Mouse (Mus musculus) limb, embryonic 10.5 days (tissue): ENCODE results near the gene Ube3c. TPM values are rescaled to one million over a fixed set of nuclear protein-coding genes. Genes with fewer than 3 reads are reported as not detected.

ENCODE experiments used
- DNase-seq: peaks from one replicate; pipeline ENCODE4 v3.0.0-alpha.2; 2017; ENCODE audit warnings: low spot score
- H3K27ac ChIP-seq: fragments of 300-500 bp; sonication (generic); 2 replicates; pipeline ENCODE4 v1.5.1; 2016; ENCODE audit warnings: mild to moderate bottlenecking
- H3K27me3 ChIP-seq: fragments of 300-500 bp; sonication (generic); 2 replicates; pipeline ENCODE4 v1.6.1; 2016; ENCODE audit warnings: low read depth, mild to moderate bottlenecking; ENCODE audit not compliant: poor library complexity, severe bottlenecking
- H3K36me3 ChIP-seq: fragments of 300-500 bp; sonication (generic); 2 replicates; pipeline ENCODE4 v1.6.1; 2016; ENCODE audit warnings: mild to moderate bottlenecking, moderate library complexity
- H3K4me1 ChIP-seq: fragments of 300-500 bp; sonication (generic); 2 replicates; pipeline ENCODE4 v1.6.1; 2016
- H3K4me3 ChIP-seq: fragments of 300-500 bp; sonication (generic); 2 replicates; pipeline ENCODE4 v1.5.1; 2016; ENCODE audit warnings: mild to moderate bottlenecking, moderate library complexity
- H3K9me3 ChIP-seq: fragments of 300-500 bp; sonication (generic); replicated peaks from 2 replicates; pipeline ENCODE4 v1.6.1; 2016; ENCODE audit warnings: mild to moderate bottlenecking
- WGBS: fragments of 180-500 bp; shearing (Covaris S2); methylation state at CpG from one replicate; pipeline ENCODE4 v1.1.7; 2016; 5-methylcytosine and 5-hydroxymethylcytosine counted together
- polyA plus RNA-seq: library from polyadenylated mRNA; unstranded; fragments of >200 nt; fragmentation: Nextera tagmentation; extraction: Ambion mirVana; gene quantifications from 2 replicates; pipeline ENCODE4 v1.2.1, GENCODE M21; 2016

Ube3c gene
- polyA plus RNA-seq, 1 experiment from 2014 or later, result 32.5 TPM

DNA sequence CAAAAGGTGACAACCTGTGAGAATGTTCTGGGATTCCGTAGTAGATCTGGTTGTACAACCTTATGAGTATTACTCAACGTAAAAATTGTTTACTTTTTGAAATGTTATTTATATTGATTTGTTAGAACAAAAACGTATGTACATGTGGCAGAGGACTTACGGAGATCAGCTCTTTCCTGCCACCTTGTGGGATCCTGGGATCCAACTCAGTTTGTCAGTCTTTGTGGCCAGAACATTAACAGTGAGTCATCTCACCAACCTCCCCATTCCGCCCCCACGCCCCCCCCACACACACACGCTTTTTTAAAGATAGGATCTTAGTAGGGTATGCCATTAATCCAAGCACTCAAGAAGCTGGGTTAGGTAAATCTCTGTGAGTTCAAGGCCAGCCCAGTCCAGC is 119.3 kb downstream of the Ube3c start:
- H3K27me3 ChIP-seq, result no peaks in the 10 kb centered on the region
- H3K9me3 ChIP-seq, result no peaks in the 10 kb centered on the region
- H3K4me1 ChIP-seq, result no peaks in the 10 kb centered on the region
- no peak overlapping the region for H3K4me3 ChIP-seq
- no peak overlapping the region for H3K27ac ChIP-seq
- WGBS, result 66% methylated on average over 7 of the region's 7 CpGs
- no peak for DNase-seq
- H3K36me3 ChIP-seq, result no peaks in the 10 kb centered on the region

- H3K9me3 ChIP-seq, result no peaks in the 10 kb centered on the region
- H3K36me3 ChIP-seq, result no peaks in the 10 kb centered on the region
- WGBS, result 77% methylated on average over 4 of the region's 4 CpGs
- no peak overlapping the region for H3K27ac ChIP-seq
- no peaks in the 10 kb centered on the region for H3K27me3 ChIP-seq
- DNase-seq, result no peak
- no peak overlapping the region for H3K4me3 ChIP-seq
- H3K4me1 ChIP-seq, result no peaks in the 10 kb centered on the region
Measured at GRCm38 (mm10) chr5:29698493-29698892, 129.5 kb downstream of the Ube3c start.

DNA sequence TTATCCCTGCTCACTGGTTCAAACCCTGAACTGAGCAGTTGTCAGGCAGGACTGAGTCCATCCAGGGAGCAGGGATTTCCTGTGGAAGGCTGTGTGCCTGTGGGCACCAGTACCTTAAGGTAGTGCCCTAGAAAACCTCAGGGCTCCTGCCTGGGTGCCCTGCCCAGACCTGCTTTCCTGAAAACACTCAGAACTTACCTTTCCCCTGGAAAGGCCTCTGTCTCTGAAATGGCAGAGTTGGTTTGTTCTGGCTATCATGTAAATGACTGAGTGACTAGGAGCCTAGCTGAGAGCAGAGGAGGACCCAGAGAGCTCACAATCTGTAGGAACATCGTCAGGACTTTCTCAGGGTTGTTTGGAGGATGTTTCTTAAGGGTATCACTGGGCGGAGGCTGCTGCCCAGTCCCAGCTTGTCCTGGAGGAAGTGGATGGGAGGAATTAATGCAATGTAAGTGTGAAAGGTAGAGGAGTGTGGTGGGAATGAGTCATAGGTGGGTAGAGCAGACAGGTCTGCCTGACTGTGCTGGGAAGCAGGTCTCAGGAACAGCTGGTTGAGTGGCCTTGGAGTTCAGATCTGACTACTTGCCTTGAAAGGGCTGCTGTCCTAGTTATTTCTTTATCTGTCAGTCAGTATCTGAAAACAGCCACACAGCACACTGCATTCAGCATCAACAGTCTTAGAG is 130.6 kb downstream of the Ube3c start:
- DNase-seq, result no peak
- Histone ChIP-seq H3K4me1 (no peaks in the 10 kb centered on the region), H3K9me3 (no peaks in the 10 kb centered on the region), H3K27ac (no peak overlapping the region), H3K4me3 (no peak overlapping the region), H3K27me3 (no peaks in the 10 kb centered on the region), H3K36me3 (no peaks in the 10 kb centered on the region)
- WGBS, result 85% methylated on average over 2 of the region's 2 CpGs

DNA sequence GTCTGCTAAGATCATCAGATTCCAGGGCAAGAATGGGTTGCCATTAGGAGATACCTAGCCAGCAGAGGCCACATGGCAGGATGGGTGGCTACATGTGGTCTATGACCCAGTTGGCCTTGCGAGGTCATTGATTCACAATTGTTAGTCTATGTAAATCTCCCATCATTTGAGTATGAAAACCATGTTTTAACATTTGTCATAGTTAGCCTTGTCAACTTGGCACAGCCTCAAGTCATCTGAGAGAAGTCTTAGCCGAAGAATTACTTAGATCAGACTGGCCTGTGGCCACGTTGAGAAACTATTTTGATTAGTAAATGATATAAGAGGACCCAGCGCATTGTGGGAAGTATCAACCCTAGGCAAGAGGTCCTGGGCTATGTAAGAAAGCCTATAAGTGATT is 138.2 kb downstream of the Ube3c start:
- DNase-seq, result no peak
- H3K27me3 ChIP-seq, result no peaks in the 10 kb centered on the region
- peaks cover 10% of the 10 kb centered on the region; the same call in 1 of the 2 replicates for H3K4me1 ChIP-seq
- 91% methylated on average over 4 of the region's 4 CpGs for WGBS
- no peaks in the 10 kb centered on the region for H3K9me3 ChIP-seq
- H3K27ac ChIP-seq, result no peak overlapping the region
- H3K4me3 ChIP-seq, result no peak overlapping the region
- no peaks in the 10 kb centered on the region for H3K36me3 ChIP-seq

DNA sequence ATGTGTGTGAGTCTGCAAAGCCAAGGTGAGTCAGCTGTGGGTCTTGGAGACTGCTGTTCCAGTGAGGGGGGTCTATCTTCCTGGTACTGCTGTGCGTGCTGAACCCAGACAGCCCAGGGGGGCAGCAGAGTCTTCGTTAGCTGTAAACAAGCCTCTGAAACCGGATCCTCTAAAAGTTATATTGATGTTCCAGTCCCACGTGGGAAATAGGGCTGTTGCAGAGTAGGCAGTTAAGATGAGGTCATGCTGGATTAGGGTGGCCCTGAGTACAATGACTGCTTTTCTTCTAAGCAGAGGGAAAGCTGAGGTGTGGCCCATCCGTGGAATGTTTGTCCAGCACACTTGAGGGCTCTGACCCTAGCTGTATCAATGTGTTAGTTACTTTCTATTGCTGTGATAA is 139.2 kb downstream of the Ube3c start:
- Histone ChIP-seq H3K36me3 (no peaks in the 10 kb centered on the region), H3K27me3 (no peaks in the 10 kb centered on the region), H3K27ac (no peak overlapping the region), H3K4me1 (peaks cover 12% of the 10 kb centered on the region; the same call in 1 of the 2 replicates), H3K4me3 (no peak overlapping the region), H3K9me3 (no peaks in the 10 kb centered on the region)
- 17% methylated on average over 5 of the region's 5 CpGs for WGBS
- no peak for DNase-seq

- Histone ChIP-seq H3K4me3 (no peak overlapping the region), H3K27ac (no peak overlapping the region), H3K27me3 (no peaks in the 10 kb centered on the region), H3K4me1 (peaks cover 12% of the 10 kb centered on the region; the same call in 1 of the 2 replicates), H3K36me3 (no peaks in the 10 kb centered on the region), H3K9me3 (no peaks in the 10 kb centered on the region)
- no peak for DNase-seq
Measured at GRCm38 (mm10) chr5:29711631-29712030, 142.6 kb downstream of the Ube3c start.

- no peak for DNase-seq
- H3K27ac ChIP-seq, result no peak overlapping the region
- no peaks in the 10 kb centered on the region for H3K36me3 ChIP-seq
- H3K4me1 ChIP-seq, result peaks cover 12% of the 10 kb centered on the region; the same call in 1 of the 2 replicates
- no peaks in the 10 kb centered on the region for H3K9me3 ChIP-seq
- no peaks in the 10 kb centered on the region for H3K27me3 ChIP-seq
- no peak overlapping the region for H3K4me3 ChIP-seq
- WGBS, result 44% methylated on average over 1 of the region's 1 CpGs
Measured at GRCm38 (mm10) chr5:29712906-29713305, 143.9 kb downstream of the Ube3c start.

GRCm38 (mm10) chr5:29721159-29721558 is 152.1 kb downstream of the Ube3c start:
- Histone ChIP-seq H3K9me3 (no peaks in the 10 kb centered on the region), H3K27ac (no peak overlapping the region), H3K4me3 (no peak overlapping the region), H3K36me3 (no peaks in the 10 kb centered on the region), H3K4me1 (no peaks in the 10 kb centered on the region), H3K27me3 (no peaks in the 10 kb centered on the region)
- no peak for DNase-seq
- 29% methylated on average over 1 of the region's 1 CpGs for WGBS

DNA sequence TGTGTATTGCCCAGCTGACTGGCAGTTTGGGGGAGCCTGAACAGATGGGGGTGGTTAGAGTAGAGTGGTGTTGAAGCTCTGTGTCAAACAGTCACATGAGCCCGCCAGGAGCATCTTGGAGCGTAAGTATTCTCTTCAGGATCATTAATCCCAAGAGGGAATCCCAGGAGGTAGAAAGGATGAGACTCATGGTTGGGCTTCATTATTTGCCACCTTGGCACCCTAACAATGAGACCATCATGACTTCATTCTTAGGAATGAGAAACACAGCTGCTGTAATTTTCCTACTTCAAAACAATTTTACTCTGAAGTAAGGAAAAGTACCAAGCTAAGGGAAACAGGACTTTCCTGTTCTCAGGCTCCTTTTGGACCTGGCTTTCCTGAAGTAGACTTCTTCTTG is 156.3 kb downstream of the Ube3c start:
- Histone ChIP-seq H3K27ac (no peak overlapping the region), H3K36me3 (no peaks in the 10 kb centered on the region), H3K9me3 (no peaks in the 10 kb centered on the region), H3K4me3 (no peak overlapping the region), H3K27me3 (no peaks in the 10 kb centered on the region), H3K4me1 (no peaks in the 10 kb centered on the region)
- 89% methylated on average over 2 of the region's 2 CpGs for WGBS
- no peak for DNase-seq

Other genes starting within 250 kb of the Ube3c start
- 7.0 and 7.4 TPM in 2 replicates for gene Lmbr1, start 190.9 kb upstream of the Ube3c start, polyA plus RNA-seq
- gene Nom1, start 134.6 kb upstream of the Ube3c start, polyA plus RNA-seq, result 40.0 and 40.4 TPM in 2 replicates
- gene Mnx1, start 90.8 kb upstream of the Ube3c start, polyA plus RNA-seq, result 0.38 TPM in 1 of 2 replicates, not detected in the other
- 177 and 179 TPM in 2 replicates for gene Dnajb6, start 166.4 kb downstream of the Ube3c start, polyA plus RNA-seq
- 0.86 TPM in 1 of 2 replicates, not detected in the other for gene Gm5129, start 166.7 kb downstream of the Ube3c start, polyA plus RNA-seq